Mouse (Mus musculus): ENCODE results near the gene Gm20388. TPM values are rescaled to one million over a fixed set of nuclear protein-coding genes. Genes with fewer than 3 reads are reported as not detected.

The Gm20388 gene
- total RNA-seq, 1 experiment: 27.0 TPM

- no peak overlapping the region for H3K27ac ChIP-seq (ENCODE audit: insufficient read depth, low read depth, low read length, poor library complexity, severe bottlenecking)
- no peak overlapping the region for H3K9ac ChIP-seq (ENCODE audit: insufficient read depth, low read depth, low read length, poor library complexity, severe bottlenecking)
- no peak for DNase-seq (ENCODE audit: low read depth, low spot score)
- H3K4me3 ChIP-seq (ENCODE audit: insufficient read depth in 1 of 2, low read depth in 1 of 2, low read length in 2 of 2, poor library complexity in 1 of 2, severe bottlenecking in 1 of 2): no peak overlapping the region
- H3K4me1 ChIP-seq (ENCODE audit: control insufficient read depth in 2 of 2, insufficient read depth in 2 of 2, low read length in 2 of 2, poor library complexity in 1 of 2): peaks cover 7 to 15% of the 10 kb centered on the region in 2 experiments; a peak in 3 of 4 replicates
- no peak for TF ChIP-seq ZNF384 (IDR thresholded peaks at IDR 0.05; ENCODE audit: low read depth, low read length)
- no peak for TF ChIP-seq CHD2 (IDR thresholded peaks at IDR 0.05; ENCODE audit: low read depth, low read length)
- no peak for TF ChIP-seq ZC3H11A (IDR thresholded peaks at IDR 0.05; ENCODE audit: borderline replicate concordance, low read depth, low read length)
- TF ChIP-seq HCFC1 (IDR thresholded peaks at IDR 0.05; ENCODE audit: borderline replicate concordance, insufficient read depth, low read length): no peak
- TF ChIP-seq MAFK (IDR thresholded peaks at IDR 0.05; ENCODE audit: insufficient read depth, low read depth, low read length): no peak
- H3K36me3 ChIP-seq (ENCODE audit: control insufficient read depth, insufficient read depth, low read length, poor library complexity, severe bottlenecking): no peaks in the 10 kb centered on the region
- no peaks in the 10 kb centered on the region for H3K9me3 ChIP-seq (ENCODE audit: control insufficient read depth, insufficient read depth, low read depth, low read length)
- in situ Hi-C loops (cut with MboI; ENCODE audit: low sequenced_read_pairs in 2 of 2, unreplicated experiment in 2 of 2): loop anchor here in 1 of 2 experiments (10.0 kb wide), 1 partner anchor 61 kb away; no protein-coding TSS in a partner anchor
Observed at GRCm38 (mm10) chr8:121853586-121853985, 1942.9 kb downstream of the Gm20388 start.

DNA sequence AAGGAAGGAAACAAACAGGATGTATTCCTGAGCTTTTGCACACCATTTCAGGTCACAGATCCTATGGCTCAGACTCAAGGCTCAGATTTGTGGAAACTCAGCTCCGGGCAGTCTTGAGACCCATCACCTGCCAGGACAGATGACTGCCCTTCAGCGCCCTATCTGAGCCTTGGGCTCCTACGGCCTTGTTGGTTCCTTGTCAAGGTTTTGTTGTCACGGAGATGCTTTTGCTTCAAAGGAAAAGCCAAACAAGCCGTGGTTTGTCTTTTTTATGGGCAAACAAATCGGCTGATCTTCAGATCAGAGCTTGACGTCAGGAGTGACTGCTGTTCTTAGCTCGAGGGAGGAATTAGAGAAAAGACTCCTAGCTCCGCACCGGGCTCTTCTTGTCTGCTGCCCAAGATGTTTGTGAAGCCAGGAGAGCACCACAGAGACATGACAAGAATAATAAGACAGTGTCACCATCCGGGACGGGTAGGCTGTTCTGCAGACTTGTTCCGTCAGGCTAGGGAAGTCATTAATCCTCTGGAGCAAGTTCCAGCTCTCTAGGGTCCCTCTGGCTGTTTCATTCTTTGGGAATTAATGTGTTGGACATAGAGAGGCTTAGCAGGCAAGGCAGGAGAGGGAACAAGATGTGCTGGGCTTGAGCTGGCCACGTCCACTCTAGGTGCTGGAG, 1945.6 kb downstream of the Gm20388 start:
- TF ChIP-seq ZNF384 (IDR thresholded peaks at IDR 0.05; ENCODE audit: low read depth, low read length) (no peak), ZC3H11A (IDR thresholded peaks at IDR 0.05; ENCODE audit: borderline replicate concordance, low read depth, low read length) (no peak), CHD2 (IDR thresholded peaks at IDR 0.05; ENCODE audit: low read depth, low read length) (no peak), MAFK (IDR thresholded peaks at IDR 0.05; ENCODE audit: insufficient read depth, low read depth, low read length) (no peak), HCFC1 (IDR thresholded peaks at IDR 0.05; ENCODE audit: borderline replicate concordance, insufficient read depth, low read length) (no peak)
- in situ Hi-C loops (cut with MboI; ENCODE audit: low sequenced_read_pairs in 2 of 2, unreplicated experiment in 2 of 2): loop anchor here in 1 of 2 experiments (10.0 kb wide), 1 partner anchor 59 kb away; no protein-coding TSS in a partner anchor
- H3K4me1 ChIP-seq (ENCODE audit: control insufficient read depth in 2 of 2, insufficient read depth in 2 of 2, low read length in 2 of 2, poor library complexity in 1 of 2): peaks cover 3 to 11% of the 10 kb centered on the region in 2 experiments; a peak in 2 of 4 replicates
- H3K9ac ChIP-seq (ENCODE audit: insufficient read depth, low read depth, low read length, poor library complexity, severe bottlenecking): no peak overlapping the region
- H3K4me3 ChIP-seq (ENCODE audit: insufficient read depth in 1 of 2, low read depth in 1 of 2, low read length in 2 of 2, poor library complexity in 1 of 2, severe bottlenecking in 1 of 2): no peak overlapping the region
- no peaks in the 10 kb centered on the region for H3K9me3 ChIP-seq (ENCODE audit: control insufficient read depth, insufficient read depth, low read depth, low read length)
- DNase-seq (ENCODE audit: low read depth, low spot score): no peak
- H3K36me3 ChIP-seq (ENCODE audit: control insufficient read depth, insufficient read depth, low read length, poor library complexity, severe bottlenecking): no peaks in the 10 kb centered on the region
- no peak overlapping the region for H3K27ac ChIP-seq (ENCODE audit: insufficient read depth, low read depth, low read length, poor library complexity, severe bottlenecking)

DNA sequence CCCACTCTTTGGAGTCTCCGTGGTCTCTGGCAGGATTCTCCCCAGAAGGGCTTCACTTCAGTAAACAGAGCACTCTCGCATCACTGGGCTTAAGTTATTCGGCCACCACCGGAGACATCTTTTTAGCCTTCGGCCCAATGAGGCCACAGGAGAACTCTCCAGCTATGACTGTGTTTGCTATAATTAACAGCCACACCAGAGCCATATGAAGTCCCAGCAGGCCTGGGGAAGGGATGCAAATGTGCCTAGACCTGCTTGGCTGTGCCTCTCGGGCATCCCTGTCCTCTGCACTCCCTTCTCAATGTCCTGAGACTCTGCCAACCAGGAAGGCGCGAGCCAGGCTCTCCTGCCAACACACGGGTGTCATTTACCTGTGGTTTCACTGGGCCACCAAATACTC, 1946.7 kb downstream of the Gm20388 start:
- in situ Hi-C loops (cut with MboI; ENCODE audit: low sequenced_read_pairs in 2 of 2, unreplicated experiment in 2 of 2): loop anchor here in 1 of 2 experiments (10.0 kb wide), 1 partner anchor 57 kb away; no protein-coding TSS in a partner anchor
- H3K9ac ChIP-seq (ENCODE audit: insufficient read depth, low read depth, low read length, poor library complexity, severe bottlenecking): no peak overlapping the region
- DNase-seq (ENCODE audit: low read depth, low spot score): no peak
- H3K9me3 ChIP-seq (ENCODE audit: control insufficient read depth, insufficient read depth, low read depth, low read length): no peaks in the 10 kb centered on the region
- no peak overlapping the region for H3K27ac ChIP-seq (ENCODE audit: insufficient read depth, low read depth, low read length, poor library complexity, severe bottlenecking)
- TF ChIP-seq HCFC1 (IDR thresholded peaks at IDR 0.05; ENCODE audit: borderline replicate concordance, insufficient read depth, low read length) (no peak), ZNF384 (IDR thresholded peaks at IDR 0.05; ENCODE audit: low read depth, low read length) (no peak), MAFK (IDR thresholded peaks at IDR 0.05; ENCODE audit: insufficient read depth, low read depth, low read length) (no peak)
- H3K36me3 ChIP-seq (ENCODE audit: control insufficient read depth, insufficient read depth, low read length, poor library complexity, severe bottlenecking): no peaks in the 10 kb centered on the region
- no peak overlapping the region for H3K4me3 ChIP-seq (ENCODE audit: insufficient read depth in 1 of 2, low read depth in 1 of 2, low read length in 2 of 2, poor library complexity in 1 of 2, severe bottlenecking in 1 of 2)
- H3K4me1 ChIP-seq (ENCODE audit: control insufficient read depth in 2 of 2, insufficient read depth in 2 of 2, low read length in 2 of 2, poor library complexity in 1 of 2): peaks cover 1 to 10% of the 10 kb centered on the region in 2 experiments; a peak in 2 of 4 replicates

- Histone ChIP-seq H3K36me3 (ENCODE audit: control insufficient read depth, insufficient read depth, low read length, poor library complexity, severe bottlenecking) (no peaks in the 10 kb centered on the region), H3K9me3 (ENCODE audit: control insufficient read depth, insufficient read depth, low read depth, low read length) (no peaks in the 10 kb centered on the region), H3K27ac (ENCODE audit: insufficient read depth, low read depth, low read length, poor library complexity, severe bottlenecking) (no peak overlapping the region), H3K9ac (ENCODE audit: insufficient read depth, low read depth, low read length, poor library complexity, severe bottlenecking) (no peak overlapping the region), H3K4me1 (ENCODE audit: control insufficient read depth in 2 of 2, insufficient read depth in 2 of 2, low read length in 2 of 2, poor library complexity in 1 of 2) (peaks cover 0 to 10% of the 10 kb centered on the region in 2 experiments; a peak in 1 of 4 replicates), H3K4me3 (ENCODE audit: insufficient read depth in 1 of 2, low read depth in 1 of 2, low read length in 2 of 2, poor library complexity in 1 of 2, severe bottlenecking in 1 of 2) (no peak overlapping the region)
- DNase-seq (ENCODE audit: low read depth, low spot score): no peak
- TF ChIP-seq ZC3H11A (IDR thresholded peaks at IDR 0.05; ENCODE audit: borderline replicate concordance, low read depth, low read length) (no peak), MAFK (IDR thresholded peaks at IDR 0.05; ENCODE audit: insufficient read depth, low read depth, low read length) (no peak), ZNF384 (IDR thresholded peaks at IDR 0.05; ENCODE audit: low read depth, low read length) (no peak), HCFC1 (IDR thresholded peaks at IDR 0.05; ENCODE audit: borderline replicate concordance, insufficient read depth, low read length) (no peak), CHD2 (IDR thresholded peaks at IDR 0.05; ENCODE audit: low read depth, low read length) (no peak)
- in situ Hi-C loops (cut with MboI; ENCODE audit: low sequenced_read_pairs in 2 of 2, unreplicated experiment in 2 of 2): loop anchor here in 1 of 2 experiments (10.0 kb wide), 1 partner anchor 57 kb away; no protein-coding TSS in a partner anchor
Observed at GRCm38 (mm10) chr8:121857747-121858146, 1947.1 kb downstream of the Gm20388 start.
